Mouse (Mus musculus) lung, embryonic 15.5 days (tissue): ENCODE data around the gene Cdc7. TPM values are rescaled to one million over a fixed set of nuclear protein-coding genes. Genes with fewer than 3 reads are reported as not detected.

ENCODE experiments used
- ATAC-seq: fragments of 200-750 bp; cut with Nextera tagmentation; 2 replicates; pipeline ENCODE4 v1.8.0; 2017; ENCODE audit warnings: moderate number of reproducible peaks, borderline replicate concordance; ENCODE audit not compliant: low FRiP score, low TSS enrichment; ENCODE audit errors: extremely low read depth
- H3K27ac ChIP-seq: fragments of 300-500 bp; sonication (generic); 2 replicates; pipeline ENCODE4 v1.5.1; 2015; ENCODE audit warnings: moderate library complexity, mild to moderate bottlenecking, inconsistent platforms
- H3K27me3 ChIP-seq: fragments of 300-500 bp; sonication (generic); 2 replicates; pipeline ENCODE4 v1.6.1; 2015; ENCODE audit warnings: inconsistent platforms
- H3K36me3 ChIP-seq: fragments of 300-500 bp; sonication (generic); 2 replicates; pipeline ENCODE4 v1.6.1; 2015; ENCODE audit warnings: inconsistent platforms
- H3K4me1 ChIP-seq: fragments of 300-500 bp; sonication (generic); 2 replicates; pipeline ENCODE4 v1.6.1; 2015; ENCODE audit warnings: inconsistent platforms
- H3K4me2 ChIP-seq: fragments of 300-500 bp; sonication (generic); 2 replicates; pipeline ENCODE4 v1.6.1; 2015; ENCODE audit warnings: inconsistent platforms, mild to moderate bottlenecking, moderate library complexity
- H3K4me3 ChIP-seq: fragments of 300-500 bp; sonication (generic); 2 replicates; pipeline ENCODE4 v1.5.1; 2015; ENCODE audit warnings: mild to moderate bottlenecking, inconsistent platforms
- H3K9ac ChIP-seq: fragments of 300-500 bp; sonication (generic); 2 replicates; pipeline ENCODE4 v1.6.1; 2015; ENCODE audit warnings: inconsistent platforms
- H3K9me3 ChIP-seq: fragments of 300-500 bp; sonication (generic); 2 replicates; pipeline ENCODE4 v1.6.1; 2016; ENCODE audit warnings: inconsistent platforms
- WGBS: fragments of 180-500 bp; shearing (Covaris S2); methylation state at CpG from one replicate; pipeline ENCODE4 v1.1.7; 2015; 5-methylcytosine and 5-hydroxymethylcytosine counted together
- polyA plus RNA-seq: library from polyadenylated mRNA; unstranded; fragments of >200 nt; fragmentation: Nextera tagmentation; extraction: Ambion mirVana; gene quantifications from 2 replicates; pipeline ENCODE4 v1.2.1, GENCODE M21; 2015

Cdc7 gene
- polyA plus RNA-seq, 1 experiment from 2014 or later, result 49.5 TPM

- H3K4me2 ChIP-seq, result peak overlapping the region; percentile 30
- peak overlapping the region; percentile 77 for H3K27ac ChIP-seq
- no peaks in the 10 kb centered on the region for H3K27me3 ChIP-seq
These were observed 51.4 kb downstream of the Cdc7 start for GRCm38 (mm10) chr5:107015422-107016081.

GRCm38 (mm10) chr5:107016538-107016937, 52.4 kb downstream of the Cdc7 start:
- no peaks in the 10 kb centered on the region for H3K36me3 ChIP-seq
- H3K4me2 ChIP-seq, result no peak overlapping the region
- H3K4me1 ChIP-seq, result peaks cover 45% of the 10 kb centered on the region
- no peaks in the 10 kb centered on the region for H3K27me3 ChIP-seq
- H3K27ac ChIP-seq, result no peak overlapping the region
- 49% methylated on average over 4 of the region's 4 CpGs for WGBS
- H3K9ac ChIP-seq, result no peak overlapping the region
- H3K9me3 ChIP-seq, result no peaks in the 10 kb centered on the region
- no peak overlapping the region for H3K4me3 ChIP-seq
- no peak for ATAC-seq

More at GRCm38 (mm10) chr5:107015422-107016081, 51.4 kb downstream of the Cdc7 start:
- Histone ChIP-seq H3K4me1 (peaks cover 45% of the 10 kb centered on the region), H3K9me3 (no peaks in the 10 kb centered on the region), H3K4me3 (no peak overlapping the region), H3K36me3 (no peaks in the 10 kb centered on the region), H3K9ac (no peak overlapping the region)
- 4% methylated on average over 10 of the region's 10 CpGs for WGBS
- ATAC-seq, result peak; percentile 46; the same call in 1 of the 2 replicates

GRCm38 (mm10) chr5:107017544-107017943, 53.4 kb downstream of the Cdc7 start:
- no peak overlapping the region for H3K9ac ChIP-seq
- H3K4me3 ChIP-seq, result no peak overlapping the region
- WGBS, result 70% methylated on average over 2 of the region's 2 CpGs
- no peaks in the 10 kb centered on the region for H3K9me3 ChIP-seq
- no peaks in the 10 kb centered on the region for H3K27me3 ChIP-seq
- ATAC-seq, result no peak
- H3K27ac ChIP-seq, result no peak overlapping the region
- no peak overlapping the region for H3K4me2 ChIP-seq
- no peaks in the 10 kb centered on the region for H3K36me3 ChIP-seq
- peaks cover 35% of the 10 kb centered on the region for H3K4me1 ChIP-seq

GRCm38 (mm10) chr5:107019057-107019456, 54.9 kb downstream of the Cdc7 start:
- Histone ChIP-seq H3K4me2 (no peak overlapping the region), H3K4me3 (no peak overlapping the region), H3K27ac (no peak overlapping the region), H3K9me3 (no peaks in the 10 kb centered on the region), H3K36me3 (no peaks in the 10 kb centered on the region), H3K9ac (no peak overlapping the region), H3K4me1 (peaks cover 26% of the 10 kb centered on the region), H3K27me3 (no peaks in the 10 kb centered on the region)
- ATAC-seq, result no peak
- WGBS, result 61% methylated on average over 5 of the region's 5 CpGs

GRCm38 (mm10) chr5:107019904-107020303, 55.8 kb downstream of the Cdc7 start:
- Histone ChIP-seq H3K27me3 (no peaks in the 10 kb centered on the region), H3K36me3 (no peaks in the 10 kb centered on the region), H3K4me1 (peaks cover 26% of the 10 kb centered on the region), H3K9me3 (no peaks in the 10 kb centered on the region), H3K9ac (no peak overlapping the region), H3K4me3 (no peak overlapping the region), H3K4me2 (no peak overlapping the region), H3K27ac (no peak overlapping the region)
- ATAC-seq, result no peak
- 61% methylated on average over 6 of the region's 6 CpGs for WGBS

- H3K27ac ChIP-seq, result no peak overlapping the region; the same call in 1 of the 2 replicates
- ATAC-seq, result no peak
- H3K9me3 ChIP-seq, result no peaks in the 10 kb centered on the region
- no peaks in the 10 kb centered on the region for H3K27me3 ChIP-seq
- H3K4me2 ChIP-seq, result no peak overlapping the region
- H3K36me3 ChIP-seq, result no peaks in the 10 kb centered on the region
- no peak overlapping the region for H3K9ac ChIP-seq
- 64% methylated on average over 7 of the region's 7 CpGs for WGBS
- no peak overlapping the region for H3K4me3 ChIP-seq
- peaks cover 26% of the 10 kb centered on the region for H3K4me1 ChIP-seq
These were observed 56.2 kb downstream of the Cdc7 start for GRCm38 (mm10) chr5:107020366-107020765.

- Histone ChIP-seq H3K4me3 (no peak overlapping the region), H3K4me2 (no peak overlapping the region), H3K36me3 (no peaks in the 10 kb centered on the region), H3K4me1 (peaks cover 28% of the 10 kb centered on the region), H3K9ac (no peak overlapping the region), H3K27ac (no peak overlapping the region), H3K27me3 (no peaks in the 10 kb centered on the region), H3K9me3 (no peaks in the 10 kb centered on the region)
- WGBS, result 83% methylated on average over 14 of the region's 14 CpGs
- ATAC-seq, result no peak
These were observed 57.4 kb downstream of the Cdc7 start for GRCm38 (mm10) chr5:107021291-107022063.

GRCm38 (mm10) chr5:107022064-107022428, 57.9 kb downstream of the Cdc7 start:
- Histone ChIP-seq H3K4me1 (peaks cover 30% of the 10 kb centered on the region), H3K9ac (no peak overlapping the region), H3K9me3 (no peaks in the 10 kb centered on the region), H3K4me3 (no peak overlapping the region), H3K27me3 (no peaks in the 10 kb centered on the region), H3K27ac (no peak overlapping the region), H3K36me3 (no peaks in the 10 kb centered on the region), H3K4me2 (no peak overlapping the region)
- WGBS, result 81% methylated on average over 3 of the region's 3 CpGs
- ATAC-seq, result no peak

- Histone ChIP-seq H3K36me3 (no peaks in the 10 kb centered on the region), H3K4me3 (no peak overlapping the region), H3K4me2 (no peak overlapping the region), H3K9ac (no peak overlapping the region), H3K4me1 (peaks cover 34% of the 10 kb centered on the region), H3K27me3 (no peaks in the 10 kb centered on the region), H3K9me3 (no peaks in the 10 kb centered on the region), H3K27ac (no peak overlapping the region)
- no peak for ATAC-seq
- 52% methylated on average over 5 of the region's 5 CpGs for WGBS
These were observed 59.8 kb downstream of the Cdc7 start for GRCm38 (mm10) chr5:107023951-107024350.

- no peak overlapping the region for H3K9ac ChIP-seq
- no peaks in the 10 kb centered on the region for H3K27me3 ChIP-seq
- H3K27ac ChIP-seq, result peak overlapping the region; percentile 26
- no peak overlapping the region for H3K4me3 ChIP-seq
- peaks cover 46% of the 10 kb centered on the region for H3K4me1 ChIP-seq
- no peak for ATAC-seq
- 72% methylated on average over 5 of the region's 5 CpGs for WGBS
- no peaks in the 10 kb centered on the region for H3K9me3 ChIP-seq
- H3K36me3 ChIP-seq, result no peaks in the 10 kb centered on the region
- H3K4me2 ChIP-seq, result no peak overlapping the region
These were observed 61.2 kb downstream of the Cdc7 start for GRCm38 (mm10) chr5:107025371-107025770.

GRCm38 (mm10) chr5:107025809-107026208, 61.7 kb downstream of the Cdc7 start:
- Histone ChIP-seq H3K4me3 (no peak overlapping the region), H3K4me1 (peaks cover 46% of the 10 kb centered on the region), H3K9ac (no peak overlapping the region), H3K4me2 (no peak overlapping the region), H3K27ac (peak overlapping the region; percentile 26), H3K36me3 (no peaks in the 10 kb centered on the region), H3K27me3 (no peaks in the 10 kb centered on the region), H3K9me3 (no peaks in the 10 kb centered on the region)
- peak; percentile 28; the same call in 1 of the 2 replicates for ATAC-seq
- 57% methylated on average over 8 of the region's 8 CpGs for WGBS

GRCm38 (mm10) chr5:107027616-107028015, 63.5 kb downstream of the Cdc7 start:
- Histone ChIP-seq H3K4me2 (no peak overlapping the region), H3K9me3 (no peaks in the 10 kb centered on the region), H3K4me3 (no peak overlapping the region), H3K4me1 (peaks cover 46% of the 10 kb centered on the region), H3K36me3 (no peaks in the 10 kb centered on the region), H3K27me3 (no peaks in the 10 kb centered on the region), H3K27ac (peak overlapping the region; percentile 60), H3K9ac (no peak overlapping the region)
- no peak for ATAC-seq
- 81% methylated on average over 6 of the region's 6 CpGs for WGBS
